Mouse (Mus musculus) CH12.LX (cell line): ENCODE results near the gene Casz1. TPM values are rescaled to one million over a fixed set of nuclear protein-coding genes. Genes with fewer than 3 reads are reported as not detected.

Experiments used
- DNase-seq: peaks from one replicate; pipeline ENCODE4 v3.0.0-alpha.2; 2013; ENCODE audit errors: extremely low read depth
- H3K27ac ChIP-seq: 2 replicates; pipeline ENCODE4 v1.5.1; 2012; ENCODE audit warnings: low read depth, mild to moderate bottlenecking, control low read depth, moderate library complexity; ENCODE audit not compliant: insufficient read depth
- H3K27me3 ChIP-seq: replicated peaks from 2 replicates; pipeline ENCODE3; 2012; ENCODE audit warnings: inconsistent platforms
- H3K36me3 ChIP-seq, 2 experiments: replicated peaks in 1 of 2; 2 replicates each; pipeline versions ENCODE3 to v1.6.1; 2012; ENCODE audit warnings: inconsistent platforms in 1 of 2, low read length in 1 of 2, mild to moderate bottlenecking in 1 of 2, mixed read lengths in 1 of 2, moderate library complexity in 1 of 2; ENCODE audit not compliant: control insufficient read depth in 1 of 2, insufficient read depth in 1 of 2
- H3K4me1 ChIP-seq, 2 experiments: 2 replicates each; pipeline ENCODE4 v1.6.1; 2012; ENCODE audit warnings: inconsistent platforms in 1 of 2, moderate library complexity in 1 of 2; ENCODE audit not compliant: insufficient read depth in 2 of 2, control insufficient read depth in 1 of 2
- H3K4me2 ChIP-seq: 2 replicates; pipeline ENCODE4 v1.6.1; 2012; ENCODE audit warnings: low read depth, mild to moderate bottlenecking, control low read depth; ENCODE audit not compliant: poor library complexity, insufficient read depth, severe bottlenecking
- H3K4me3 ChIP-seq, 3 experiments: fragments of 150-350 bp in 1 of 3; sonication (generic) in 1 of 3; replicated peaks in 1 of 3; 2 replicates each; pipeline versions ENCODE3 to v1.5.1; 2011 to 2012; ENCODE audit warnings: low read depth in 2 of 3, low read length in 2 of 3, mild to moderate bottlenecking in 2 of 3, moderate library complexity in 2 of 3, control low read depth in 1 of 3, improper control_type of control experiment in 1 of 3, inconsistent platforms in 1 of 3, mixed read lengths in 1 of 3; ENCODE audit not compliant: poor library complexity in 1 of 3
- H3K79me2 ChIP-seq: replicated peaks from 2 replicates; pipeline ENCODE4 v1.6.1; 2012; ENCODE audit warnings: mild to moderate bottlenecking, moderate library complexity; ENCODE audit not compliant: control insufficient read depth, poor library complexity, insufficient read depth, severe bottlenecking; ENCODE audit errors: extremely low read depth
- H3K9ac ChIP-seq: 2 replicates; pipeline ENCODE4 v1.6.1; 2012; ENCODE audit warnings: low read depth, mild to moderate bottlenecking, control low read depth, moderate library complexity; ENCODE audit not compliant: insufficient read depth
- H3K9me3 ChIP-seq: replicated peaks from 2 replicates; pipeline ENCODE3; 2012; ENCODE audit warnings: low read length, inconsistent platforms, mixed read lengths
- CHD1 ChIP-seq: IDR thresholded peaks from 2 replicates; pipeline ENCODE4 v1.6.1; 2012; ENCODE audit warnings: low read depth, low read length, improper control_type of control experiment, inconsistent platforms
- CTCF ChIP-seq, 2 experiments: IDR thresholded peaks in 1 of 2; conservative IDR thresholded peaks in 1 of 2; 2 replicates each; pipeline ENCODE4 v1.5.1; 2011 to 2012; ENCODE audit warnings: low read depth in 2 of 2, low read length in 2 of 2, improper control_type of control experiment in 1 of 2, inconsistent platforms in 1 of 2, mild to moderate bottlenecking in 1 of 2, moderate library complexity in 1 of 2
- EP300 ChIP-seq: IDR thresholded peaks from 2 replicates; pipeline ENCODE4 v1.6.1; 2011; ENCODE audit warnings: low read length, improper control_type of control experiment
- ETS1 ChIP-seq: conservative IDR thresholded peaks from 2 replicates; pipeline ENCODE4 v1.6.1; 2012; ENCODE audit warnings: low read depth, mild to moderate bottlenecking, inconsistent platforms, low read length, improper control_type of control experiment, moderate library complexity
- IRF4 ChIP-seq: IDR thresholded peaks from 2 replicates; pipeline ENCODE4 v1.6.1; 2014; ENCODE audit warnings: low read depth, mild to moderate bottlenecking, inconsistent platforms, low read length, improper control_type of control experiment
- JUN ChIP-seq: IDR thresholded peaks from 2 replicates; pipeline ENCODE4 v1.6.1; 2011; ENCODE audit warnings: low read depth, mild to moderate bottlenecking, low read length, improper control_type of control experiment, moderate library complexity; ENCODE audit not compliant: insufficient read depth
- JUND ChIP-seq: conservative IDR thresholded peaks from 2 replicates; pipeline ENCODE4 v1.6.1; 2011; ENCODE audit warnings: low read depth, low read length, improper control_type of control experiment
- KAT2A ChIP-seq: IDR thresholded peaks from 2 replicates; pipeline ENCODE4 v1.6.1; 2012; ENCODE audit warnings: low read length, improper control_type of control experiment, inconsistent platforms; ENCODE audit not compliant: insufficient replicate concordance
- MAX ChIP-seq: IDR thresholded peaks from 2 replicates; pipeline ENCODE4 v1.6.1; 2011; ENCODE audit warnings: low read length, improper control_type of control experiment
- MXI1 ChIP-seq: IDR thresholded peaks from 2 replicates; pipeline ENCODE4 v1.6.1; 2011; ENCODE audit warnings: mild to moderate bottlenecking, low read depth, low read length, improper control_type of control experiment
- MYC ChIP-seq: IDR thresholded peaks from 2 replicates; pipeline ENCODE4 v1.6.1; 2011; ENCODE audit warnings: low read depth, mild to moderate bottlenecking, improper control_type of control experiment, low read length
- NRF1 ChIP-seq: IDR thresholded peaks from 2 replicates; pipeline ENCODE4 v1.6.1; 2014; ENCODE audit warnings: low read depth, mild to moderate bottlenecking, inconsistent platforms, low read length, improper control_type of control experiment, moderate library complexity
- RAD21 ChIP-seq: IDR thresholded peaks from 2 replicates; pipeline ENCODE4 v1.6.1; 2011; ENCODE audit warnings: low read depth, mild to moderate bottlenecking, low read length, improper control_type of control experiment, moderate library complexity
- SMC3 ChIP-seq: IDR thresholded peaks from 2 replicates; pipeline ENCODE4 v1.6.1; 2011; ENCODE audit warnings: low read depth, low read length, improper control_type of control experiment
- USF1 ChIP-seq: IDR thresholded peaks from 2 replicates; pipeline ENCODE4 v1.6.1; 2014; ENCODE audit warnings: low read depth, mild to moderate bottlenecking, inconsistent platforms, low read length, improper control_type of control experiment
- USF2 ChIP-seq: conservative IDR thresholded peaks from 2 replicates; pipeline ENCODE4 v1.6.1; 2011; ENCODE audit warnings: low read depth, low read length, improper control_type of control experiment
- ZKSCAN1 ChIP-seq: IDR thresholded peaks from 2 replicates; pipeline ENCODE4 v1.6.1; 2012; ENCODE audit warnings: low read depth, inconsistent platforms, low read length, improper control_type of control experiment, borderline replicate concordance
- ZNF384 ChIP-seq: IDR thresholded peaks from 2 replicates; pipeline ENCODE4 v1.6.1; 2012; ENCODE audit warnings: low read depth, low read length, improper control_type of control experiment, inconsistent platforms
- dilution Hi-C: fragments of 300-500 bp; cut with MboI; formaldehyde crosslinking; loops from 2 replicates; pipeline ENCODE4 v1.14.3; 2020; ENCODE audit warnings: low sequenced_read_pairs; ENCODE audit not compliant: extremely low pct_unique_long_range_greater_than_20kb, extremely low pct_ligation_motif_present
- in situ Hi-C: fragments of 300-500 bp; cut with MboI; formaldehyde crosslinking; loops from 3 replicates; pipeline ENCODE4 v1.14.3; 2019; ENCODE audit warnings: low sequenced_read_pairs, low pct_ligation_motif_present, low pct_unique_long_range_greater_than_20kb, mixed read lengths
- polyA plus RNA-seq: library from polyadenylated mRNA; unstranded; fragments of >175 nt; gene quantifications from 2 replicates; pipeline ENCODE4 v1.2.1, GENCODE M21; 2012; ENCODE audit warnings: low read depth; ENCODE audit not compliant: insufficient read length
- total RNA-seq, 2 experiments: library from RNA; depleted of rRNA; stranded (reverse); fragments of 300-350 nt in 1 of 2; fragments of >200 nt in 1 of 2; gene quantifications; 2 replicates each; pipeline ENCODE4 v1.2.3; 2012 to 2014

Casz1 gene
- total and polyA plus RNA-seq, 3 experiments = 0.12 to 0.36 (median 0.17) TPM

- no peaks in the 10 kb centered on the region for H3K27me3 ChIP-seq
- no peak overlapping the region for H3K9ac ChIP-seq
- DNase-seq = peak; percentile 29
- no peaks in the 10 kb centered on the region for H3K79me2 ChIP-seq
- peaks cover 4 to 5% of the 10 kb centered on the region in 2 experiments; a peak in 3 of 4 replicates for H3K4me1 ChIP-seq
- H3K36me3 ChIP-seq = no peaks in the 10 kb centered on the region
- H3K4me3 ChIP-seq = no peak overlapping the region
- dilution Hi-C loops = no loop called here
- H3K27ac ChIP-seq = no peak overlapping the region
- H3K9me3 ChIP-seq = no peaks in the 10 kb centered on the region
- in situ Hi-C loops = no loop called here
- no peak overlapping the region for H3K4me2 ChIP-seq
- TF ChIP-seq IRF4 = peak; percentile 58; the same call in 1 of the 2 replicates
- TF ChIP-seq EP300 = 0 out of 2 replicates have a peak, but pooled peaks have one; percentile 9
- TF ChIP-seq RAD21 = no peak
Measured at GRCm38 (mm10) chr4:148760152-148760551, 44.1 kb upstream of the Casz1 start.

GRCm38 (mm10) chr4:148766021-148766775 lies 38.0 kb upstream of the Casz1 start:
- H3K36me3 ChIP-seq = no peaks in the 10 kb centered on the region
- no peak for DNase-seq
- H3K4me3 ChIP-seq = no peak overlapping the region
- in situ Hi-C loops = no loop called here
- dilution Hi-C loops = no loop called here
- H3K4me2 ChIP-seq = no peak overlapping the region
- H3K4me1 ChIP-seq = peaks cover 10 to 27% of the 10 kb centered on the region in 2 experiments
- no peaks in the 10 kb centered on the region for H3K79me2 ChIP-seq
- no peaks in the 10 kb centered on the region for H3K9me3 ChIP-seq
- H3K27me3 ChIP-seq = peaks cover 10% of the 10 kb centered on the region
- no peak overlapping the region for H3K9ac ChIP-seq
- no peak for TF ChIP-seq JUN
- no peak for TF ChIP-seq JUND
- no peak for TF ChIP-seq MAX
- no peak for TF ChIP-seq USF2
- TF ChIP-seq CTCF (conservative IDR thresholded peaks at IDR 0.05 in 1 of 2, IDR thresholded peaks at IDR 0.05 in 1 of 2; ENCODE audit: low read depth in 2 of 2, low read length in 2 of 2) = no peak
- no peak for TF ChIP-seq KAT2A
- no peak for TF ChIP-seq SMC3
- TF ChIP-seq RAD21 = no peak
- TF ChIP-seq ETS1 = no peak
- TF ChIP-seq ZKSCAN1 = no peak
- no peak for TF ChIP-seq ZNF384
- no peak for TF ChIP-seq MYC
- no peak for TF ChIP-seq MXI1
- TF ChIP-seq NRF1 = no peak
- TF ChIP-seq USF1 = no peak
- TF ChIP-seq CHD1 = no peak
- H3K27ac ChIP-seq = no peak overlapping the region
